Mouse (Mus musculus) embryonic facial prominence, embryonic 11.5 days (tissue): ENCODE measurements at regions not wholly inside any gene's neighbourhood (a gene's known extent, or its start where the extent isn't known, plus 50 kb on each side); places are given as distances from the start of the nearest gene placed in this dataset.

Experiments
- ATAC-seq: fragments of 200-750 bp; cut with Nextera tagmentation; replicated peaks from 2 replicates; pipeline ENCODE4 v1.8.0; 2017; ENCODE audit warnings: low read depth; ENCODE audit not compliant: insufficient number of reproducible peaks, low FRiP score, low TSS enrichment
- DNase-seq: peaks from one replicate; pipeline ENCODE4 v3.0.0-alpha.2; 2015; ENCODE audit warnings: low spot score
- H3K27ac ChIP-seq: fragments of 300-500 bp; sonication (generic); replicated peaks from 2 replicates; pipeline ENCODE4 v1.5.1; 2014; ENCODE audit warnings: mild to moderate bottlenecking, low read depth, low read length, control low read depth
- H3K27me3 ChIP-seq: fragments of 300-500 bp; sonication (generic); 2 replicates; pipeline ENCODE4 v1.6.1; 2014; ENCODE audit warnings: mild to moderate bottlenecking, low read length, moderate library complexity, mixed read lengths; ENCODE audit not compliant: control insufficient read depth, insufficient read depth
- H3K36me3 ChIP-seq: fragments of 300-500 bp; sonication (generic); replicated peaks from 2 replicates; pipeline ENCODE4 v1.6.1; 2014; ENCODE audit warnings: low read depth, mild to moderate bottlenecking, low read length, moderate library complexity, mixed read lengths; ENCODE audit not compliant: control insufficient read depth, insufficient read depth
- H3K4me1 ChIP-seq: fragments of 300-500 bp; sonication (generic); 2 replicates; pipeline ENCODE4 v1.6.1; 2014; ENCODE audit warnings: low read length, mixed read lengths; ENCODE audit not compliant: control insufficient read depth, insufficient read depth
- H3K4me2 ChIP-seq: fragments of 300-500 bp; sonication (generic); 2 replicates; pipeline ENCODE4 v1.6.1; 2014; ENCODE audit warnings: low read depth, mild to moderate bottlenecking, control low read depth, low read length, moderate library complexity
- H3K4me3 ChIP-seq: fragments of 300-500 bp; sonication (generic); 2 replicates; pipeline ENCODE4 v1.5.1; 2014; ENCODE audit warnings: low read depth, low read length, control low read depth
- H3K9ac ChIP-seq: fragments of 300-500 bp; sonication (generic); replicated peaks from 2 replicates; pipeline ENCODE4 v1.6.1; 2014; ENCODE audit warnings: mild to moderate bottlenecking, control low read depth, low read length
- H3K9me3 ChIP-seq: fragments of 300-500 bp; sonication (generic); replicated peaks from 2 replicates; pipeline ENCODE4 v1.6.1; 2016; ENCODE audit warnings: mild to moderate bottlenecking, low read length, inconsistent platforms, mixed read lengths; ENCODE audit not compliant: control insufficient read depth
- WGBS: fragments of 180-500 bp; shearing (Covaris S2); extraction: QIAGEN DNeasy Blood & Tissue Kit; methylation state at CpG from one replicate; pipeline ENCODE4 v1.1.7; 2014; 5-methylcytosine and 5-hydroxymethylcytosine counted together

GRCm38 (mm10) chr17:82927681-82928080 is 287.4 kb upstream of the Pkdcc start:
- 89% methylated on average over 3 of the region's 3 CpGs for WGBS
- ATAC-seq = no peak
- Histone ChIP-seq H3K36me3 (no peaks in the 10 kb centered on the region), H3K4me2 (no peak overlapping the region), H3K9me3 (no peaks in the 10 kb centered on the region), H3K27me3 (no peaks in the 10 kb centered on the region), H3K4me3 (no peak overlapping the region), H3K4me1 (no peaks in the 10 kb centered on the region), H3K9ac (no peak overlapping the region), H3K27ac (no peak overlapping the region)
- DNase-seq = no peak

- no peaks in the 10 kb centered on the region for H3K27me3 ChIP-seq
- WGBS = 71% methylated on average over 3 of the region's 3 CpGs
- DNase-seq = no peak
- no peaks in the 10 kb centered on the region for H3K9me3 ChIP-seq
- no peaks in the 10 kb centered on the region for H3K36me3 ChIP-seq
- H3K4me3 ChIP-seq = no peak overlapping the region
- H3K4me2 ChIP-seq = no peak overlapping the region
- H3K9ac ChIP-seq = no peak overlapping the region
- no peak overlapping the region for H3K27ac ChIP-seq
- ATAC-seq = no peak
- no peaks in the 10 kb centered on the region for H3K4me1 ChIP-seq
These were observed 285.6 kb upstream of the Pkdcc start for GRCm38 (mm10) chr17:82929511-82929910.

DNA sequence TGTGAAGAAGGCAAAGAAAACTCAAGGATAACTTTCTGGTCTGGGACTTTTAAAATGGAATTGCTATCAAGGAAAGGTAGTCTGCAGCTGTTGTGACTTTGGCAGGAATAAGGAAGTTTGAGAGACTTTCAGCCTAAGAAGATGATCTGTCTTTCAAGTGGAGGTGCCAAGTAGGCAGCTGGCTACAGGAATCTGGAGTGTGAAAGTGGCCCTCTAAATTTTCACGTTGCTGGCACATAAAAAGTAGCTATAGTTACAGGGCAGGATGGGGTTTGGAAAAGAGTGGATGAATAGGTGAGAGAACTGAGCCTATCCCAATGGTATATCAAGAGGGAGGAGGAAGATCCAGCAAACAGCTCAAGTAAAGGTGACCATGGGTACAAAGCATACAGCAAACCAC is 284.4 kb upstream of the Pkdcc start:
- no peak overlapping the region for H3K9ac ChIP-seq
- no peak overlapping the region for H3K27ac ChIP-seq
- WGBS = 62% methylated on average over 1 of the region's 1 CpGs
- no peaks in the 10 kb centered on the region for H3K36me3 ChIP-seq
- H3K9me3 ChIP-seq = no peaks in the 10 kb centered on the region
- ATAC-seq (no peak), DNase-seq (no peak)
- H3K4me2 ChIP-seq = no peak overlapping the region
- no peaks in the 10 kb centered on the region for H3K27me3 ChIP-seq
- H3K4me1 ChIP-seq = no peaks in the 10 kb centered on the region
- no peak overlapping the region for H3K4me3 ChIP-seq

- Histone ChIP-seq H3K4me2 (no peak overlapping the region), H3K27me3 (no peaks in the 10 kb centered on the region), H3K9ac (no peak overlapping the region), H3K36me3 (no peaks in the 10 kb centered on the region), H3K4me1 (no peaks in the 10 kb centered on the region), H3K4me3 (no peak overlapping the region), H3K27ac (no peak overlapping the region), H3K9me3 (no peaks in the 10 kb centered on the region)
- WGBS = 96% methylated on average over 4 of the region's 4 CpGs
- DNase-seq (no peak), ATAC-seq (no peak)
These were observed 283.6 kb upstream of the Pkdcc start for GRCm38 (mm10) chr17:82931476-82931875.

- H3K4me1 ChIP-seq = no peaks in the 10 kb centered on the region
- H3K36me3 ChIP-seq = no peaks in the 10 kb centered on the region
- no peak overlapping the region for H3K4me2 ChIP-seq
- H3K27ac ChIP-seq = no peak overlapping the region
- 72% methylated on average over 3 of the region's 3 CpGs for WGBS
- H3K27me3 ChIP-seq = no peaks in the 10 kb centered on the region
- no peak overlapping the region for H3K4me3 ChIP-seq
- DNase-seq = peak; percentile 6
- ATAC-seq = no peak
- H3K9ac ChIP-seq = no peak overlapping the region
- H3K9me3 ChIP-seq = no peaks in the 10 kb centered on the region
These were observed 278.3 kb upstream of the Pkdcc start for GRCm38 (mm10) chr17:82936836-82937235.

DNA sequence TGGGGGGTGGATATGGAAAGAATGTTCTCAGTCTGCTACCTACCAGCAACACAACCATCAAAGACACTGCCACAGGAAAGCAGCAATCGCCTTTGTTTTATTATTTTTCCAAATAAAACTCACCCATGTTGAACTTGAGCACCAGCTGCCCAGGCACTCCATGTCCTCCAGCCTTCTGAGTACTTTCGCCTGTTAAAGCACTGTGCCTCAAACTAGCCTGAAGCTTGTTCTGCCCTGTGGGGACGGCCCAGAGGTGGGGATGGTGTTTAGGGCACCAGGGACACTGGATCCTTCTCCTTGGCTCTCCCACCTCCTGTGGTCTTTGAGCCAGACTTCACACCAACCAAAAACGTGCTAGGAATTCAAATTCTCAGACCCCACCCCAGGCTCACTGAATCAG is 269.0 kb upstream of the Pkdcc start:
- Histone ChIP-seq H3K4me3 (no peak overlapping the region), H3K36me3 (no peaks in the 10 kb centered on the region), H3K9ac (no peak overlapping the region), H3K9me3 (no peaks in the 10 kb centered on the region), H3K4me2 (no peak overlapping the region), H3K4me1 (no peaks in the 10 kb centered on the region), H3K27me3 (no peaks in the 10 kb centered on the region), H3K27ac (no peak overlapping the region)
- ATAC-seq (no peak), DNase-seq (no peak)
- WGBS = 61% methylated on average over 4 of the region's 4 CpGs

DNA sequence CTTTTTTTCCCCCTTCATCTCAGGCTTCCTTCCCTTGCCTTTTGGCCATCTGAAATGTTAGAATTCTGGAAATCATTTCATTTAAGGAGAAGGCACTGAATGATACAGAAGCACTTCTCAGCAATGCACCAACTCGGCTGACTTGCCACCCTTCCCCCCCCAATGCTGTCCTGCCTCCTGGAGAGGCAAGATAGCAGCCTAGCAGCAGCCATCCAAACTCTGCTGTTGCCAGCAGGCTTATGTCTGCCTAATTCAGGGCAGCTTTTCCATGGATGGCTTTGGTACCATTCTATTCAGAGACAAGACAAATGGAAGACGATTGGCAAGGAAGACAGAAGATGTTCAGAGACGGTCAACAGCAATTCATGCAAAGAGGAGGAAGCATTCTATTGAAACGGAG is 265.3 kb upstream of the Pkdcc start:
- no peak overlapping the region for H3K4me3 ChIP-seq
- 70% methylated on average over 4 of the region's 4 CpGs for WGBS
- ATAC-seq (no peak), DNase-seq (no peak)
- no peaks in the 10 kb centered on the region for H3K36me3 ChIP-seq
- no peaks in the 10 kb centered on the region for H3K27me3 ChIP-seq
- no peak overlapping the region for H3K4me2 ChIP-seq
- H3K9me3 ChIP-seq = no peaks in the 10 kb centered on the region
- H3K4me1 ChIP-seq = no peaks in the 10 kb centered on the region
- H3K9ac ChIP-seq = no peak overlapping the region
- no peak overlapping the region for H3K27ac ChIP-seq

- 83% methylated on average over 14 of the region's 14 CpGs for WGBS
These were observed 264.8 kb upstream of the Pkdcc start for GRCm38 (mm10) chr17:82950268-82950667.

More at GRCm38 (mm10) chr17:82950268-82950667, 264.8 kb upstream of the Pkdcc start:
- H3K36me3 ChIP-seq = no peaks in the 10 kb centered on the region
- no peaks in the 10 kb centered on the region for H3K4me1 ChIP-seq
- H3K9me3 ChIP-seq = no peaks in the 10 kb centered on the region
- no peaks in the 10 kb centered on the region for H3K27me3 ChIP-seq
- no peak overlapping the region for H3K4me3 ChIP-seq
- H3K9ac ChIP-seq = no peak overlapping the region
- no peak for DNase-seq
- H3K27ac ChIP-seq = no peak overlapping the region
- ATAC-seq = no peak
- no peak overlapping the region for H3K4me2 ChIP-seq
